16 mouse cellular contexts compared by ENCODE assay signal in the genomic region with DNA sequence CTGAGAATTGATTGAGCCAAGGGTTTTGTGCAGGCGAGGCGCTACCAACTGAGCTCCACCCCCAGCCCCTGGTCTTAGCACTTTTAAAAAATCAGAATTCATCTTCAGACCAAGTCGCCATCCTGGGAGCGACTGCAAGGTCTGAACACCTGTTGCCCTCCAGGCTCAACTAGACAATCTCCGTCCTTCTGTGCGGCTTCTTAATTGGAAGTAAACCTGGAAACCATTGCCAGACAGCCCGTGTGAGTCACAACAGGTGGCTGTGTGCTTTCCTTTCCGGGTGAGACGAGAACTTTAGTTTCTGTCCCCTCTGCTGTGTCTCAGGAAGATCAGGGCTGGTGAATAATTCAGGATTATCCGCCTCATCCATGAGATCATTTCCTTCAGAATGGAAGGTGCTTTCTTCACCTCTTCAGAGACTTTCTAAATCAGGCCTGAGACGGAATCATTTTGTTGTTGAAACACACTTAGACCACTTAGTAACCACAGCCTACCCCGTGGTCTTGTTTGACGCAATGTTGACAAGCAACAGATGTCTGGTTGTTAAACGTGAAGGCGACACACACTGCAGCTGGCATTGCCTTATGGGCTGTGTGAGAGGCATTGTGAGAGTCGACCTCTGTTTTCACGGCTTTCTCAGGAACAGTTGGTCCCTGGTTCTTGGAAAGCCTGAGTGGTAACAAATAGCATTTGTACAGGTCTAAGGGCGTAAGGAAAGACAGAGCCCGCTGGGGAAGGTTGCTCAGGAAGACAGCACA. TPM values are rescaled to one million over a fixed set of nuclear protein-coding genes. Genes with fewer than 3 reads are reported as not detected.
DNase-seq lines count a peak whose midpoint lies in the region; ATAC-seq and TF ChIP-seq lines count a peak whose summit lies in the region.
"Had no signal": no experiment of that assay in that cellular context is flagged by ENCODE, and none has a peak within 500 bp of the region (broad histone marks: within the 10 kb centered on the region; RNA-seq: fewer than 3 reads in every experiment).

No protein-coding gene starts in this region.

- H3K27me3 ChIP-seq in lung, postnatal 0 days (replicated peaks; ENCODE audit: insufficient read depth, low read length), result no peaks in the 10 kb centered on the region
- H3K27me3 ChIP-seq in forebrain, postnatal 0 days (ENCODE audit: insufficient read depth, low read length), result no peaks in the 10 kb centered on the region
- H3K27me3 ChIP-seq: heart, embryonic 13.5 days; hindbrain, embryonic 12.5 days; midbrain, embryonic 13.5 days had no signal

- TF ChIP-seq EP300 in lung, postnatal 0 days (IDR thresholded peaks at IDR 0.05), result no peak

- H3K9me3 ChIP-seq in lung, postnatal 0 days (ENCODE audit: low read length), result no peaks in the 10 kb centered on the region; the same call in 1 of the 2 replicates
- no peaks in the 10 kb centered on the region for H3K9me3 ChIP-seq in forebrain, postnatal 0 days (ENCODE audit: low read length)
- H3K9me3 ChIP-seq: midbrain, embryonic 13.5 days had no signal

- no peaks in the 10 kb centered on the region for H3K4me1 ChIP-seq in lung, postnatal 0 days (ENCODE audit: insufficient read depth, low read depth, low read length)
- H3K4me1 ChIP-seq in lung, adult 2 months (ENCODE audit: control insufficient read depth, insufficient read depth, low read length), result peaks cover 3% of the 10 kb centered on the region; the same call in 1 of the 2 replicates
- no peaks in the 10 kb centered on the region for H3K4me1 ChIP-seq in forebrain, postnatal 0 days (ENCODE audit: insufficient read depth)
- H3K4me1 ChIP-seq: midbrain, embryonic 13.5 days had no signal

- no peak overlapping the region for H3K9ac ChIP-seq in lung, postnatal 0 days (replicated peaks; ENCODE audit: low read depth)
- no peak overlapping the region for H3K9ac ChIP-seq in forebrain, postnatal 0 days
- H3K9ac ChIP-seq: heart, embryonic 13.5 days; hindbrain, embryonic 12.5 days; lung, embryonic 14.5 days; midbrain, embryonic 13.5 days had no signal

- no peaks in the 10 kb centered on the region for H3K36me3 ChIP-seq in lung, postnatal 0 days (ENCODE audit: insufficient read depth, low read length)
- no peaks in the 10 kb centered on the region for H3K36me3 ChIP-seq in forebrain, postnatal 0 days (ENCODE audit: insufficient read depth)
- H3K36me3 ChIP-seq: heart, embryonic 13.5 days; hindbrain, embryonic 12.5 days; midbrain, embryonic 13.5 days had no signal

- no peak for TF ChIP-seq POLR2A in lung, adult 2 months (IDR thresholded peaks at IDR 0.05; ENCODE audit: borderline replicate concordance, extremely low read depth, low read depth, low read length)

- DNase-seq in lung, postnatal 0 days (ENCODE audit: low spot score), result peak; percentile 16
- DNase-seq in lung, adult 2 months, result no peak
- peak; percentile 20 for DNase-seq in brain, adult 2 months (ENCODE audit: low read depth, low spot score)
- peak; percentile 52 for DNase-seq in forebrain, postnatal 0 days
- DNase-seq in urinary bladder, postnatal 4 days (ENCODE audit: low spot score in 2 of 2), result no peak
- no peak for DNase-seq in layer of hippocampus, adult 8-10 months (ENCODE audit: low spot score in 2 of 2)
- DNase-seq: cerebellum, postnatal 25 days; kidney, adult 8-10 months had no signal

- no peak overlapping the region for H3K27ac ChIP-seq in lung, postnatal 0 days (ENCODE audit: low read length)
- H3K27ac ChIP-seq in forebrain, postnatal 0 days (ENCODE audit: low read depth, low read length), result no peak overlapping the region
- H3K27ac ChIP-seq: hindbrain, embryonic 12.5 days; layer of hippocampus, adult 2 months; midbrain, embryonic 13.5 days had no signal

- no peak overlapping the region for H3K4me3 ChIP-seq in lung, postnatal 0 days (ENCODE audit: low read depth, low read length)
- H3K4me3 ChIP-seq in lung, adult 2 months (replicated peaks; ENCODE audit: extremely low read depth, low read depth, low read length), result no peak overlapping the region
- H3K4me3 ChIP-seq in forebrain, postnatal 0 days (ENCODE audit: low read depth, low read length), result no peak overlapping the region
- H3K4me3 ChIP-seq: heart, embryonic 13.5 days; hindbrain, embryonic 12.5 days; layer of hippocampus, adult 2 months; midbrain, embryonic 13.5 days had no signal

- no peak for ATAC-seq in lung, postnatal 0 days
- ATAC-seq in forebrain, postnatal 0 days, result peak; percentile 81
- ATAC-seq in megakaryocyte progenitor cell, adult 5-6 weeks (replicated peaks; ENCODE audit: poor library complexity), result peak; percentile 68
- ATAC-seq: midbrain, embryonic 13.5 days had no signal

- no peak for TF ChIP-seq CTCF in lung, postnatal 0 days (IDR thresholded peaks at IDR 0.05)
- no peak for TF ChIP-seq CTCF in lung, adult 2 months (IDR thresholded peaks at IDR 0.05; ENCODE audit: insufficient read depth, low read length)
- TF ChIP-seq CTCF in forebrain, postnatal 0 days (IDR thresholded peaks at IDR 0.05; ENCODE audit: low read depth), result no peak

- no peak overlapping the region for H3K4me2 ChIP-seq in lung, postnatal 0 days (replicated peaks; ENCODE audit: low read depth, low read length)
- H3K4me2 ChIP-seq in forebrain, postnatal 0 days (ENCODE audit: low read depth), result no peak overlapping the region
- H3K4me2 ChIP-seq: heart, embryonic 13.5 days; hindbrain, embryonic 12.5 days; lung, embryonic 14.5 days; midbrain, embryonic 13.5 days had no signal

- 68% methylated on average over 19 of the region's 19 CpGs for WGBS in lung, postnatal 0 days
- 75% methylated on average over 19 of the region's 19 CpGs for WGBS in lung, adult 2 months
- WGBS in forebrain, postnatal 0 days, result 40% methylated on average over 19 of the region's 19 CpGs

RNA-seq across cellular contexts. Expression of gene Fam214a, which starts 39.9 kb away (rescaled TPM):
- 10.5 and 12.8 TPM in 2 replicates for polyA plus RNA-seq in lung, postnatal 0 days (2015; fragmentation: Nextera tagmentation; extraction: Ambion mirVana)
- polyA plus RNA-seq in lung, adult 2 months (2012; rRNA removed), result 8.8 and 11.8 TPM in 2 replicates
- 22.2 and 33.2 TPM in 2 replicates for total RNA-seq in forebrain, postnatal 0 days (2014; rRNA removed)
- polyA plus RNA-seq in forebrain, postnatal 0 days (2015; fragmentation: Nextera tagmentation; extraction: Ambion mirVana), result 11.6 and 16.0 TPM in 2 replicates
- total RNA-seq in megakaryocyte progenitor cell, adult 5-6 weeks (2015), result 6.9 and 7.1 TPM in 2 replicates
- total RNA-seq in megakaryocyte progenitor cell, adult 5-6 weeks (2017), result 6.6 and 7.1 TPM in 2 replicates
- 10 to 100 TPM; 41.4 to 54.5 (median 46.0) TPM for total RNA-seq in layer of hippocampus, adult 8-10 months (2022)

RNA-seq across cellular contexts. Expression of gene Onecut1, which starts 51.1 kb away (rescaled TPM):
- not detected in 2 replicates for polyA plus RNA-seq in lung, postnatal 0 days (2015; fragmentation: Nextera tagmentation; extraction: Ambion mirVana)
- polyA plus RNA-seq in lung, adult 2 months (2012; rRNA removed), result not detected in 2 replicates
- total RNA-seq in forebrain, postnatal 0 days (2014; rRNA removed), result 0.92 and 3.8 TPM in 2 replicates
- 0.23 and 0.64 TPM in 2 replicates for polyA plus RNA-seq in forebrain, postnatal 0 days (2015; fragmentation: Nextera tagmentation; extraction: Ambion mirVana)
- total RNA-seq in megakaryocyte progenitor cell, adult 5-6 weeks (2015), result not detected in 2 replicates
- not detected in 2 replicates for total RNA-seq in megakaryocyte progenitor cell, adult 5-6 weeks (2017)
- total RNA-seq in layer of hippocampus, adult 8-10 months (2022), result 1 to 10 TPM in 2 of 4 experiments, under 1 TPM in 2; 0.41 to 1.5 (median 0.73) TPM
- total RNA-seq: adrenal gland, adult 18-20 months; gastrocnemius, adult 18-20 months had no signal
- polyA plus RNA-seq: lung, embryonic 14.5 days had no signal

Comparison
In these comparisons a context has a peak if more than half of its experiments do, and no peak if none do; other contexts are left out.
1. DNase-seq: peak in lung, postnatal 0 days (single experiment), brain, adult 2 months (single experiment) and forebrain, postnatal 0 days (single experiment); none in lung, adult 2 months (single experiment), urinary bladder, postnatal 4 days (0 of 2) and layer of hippocampus, adult 8-10 months (0 of 2).